Mouse (Mus musculus) erythroblast, embryonic 14.5 days (primary cell): ENCODE results near the gene Lrrc74b.

ENCODE experiments used
- GATA1 ChIP-seq: IDR thresholded peaks from 2 replicates; pipeline ENCODE4 v1.6.1; 2012; ENCODE audit warnings: low read length, inconsistent platforms, mixed read lengths
- TAL1 ChIP-seq: IDR thresholded peaks from 3 replicates; pipeline ENCODE4 v1.6.1; 2012; ENCODE audit warnings: low read length, inconsistent platforms, mixed read lengths

GRCm38 (mm10) chr16:17532271-17532670 is 28.8 kb downstream of the Lrrc74b start:
- no peak for TF ChIP-seq GATA1
- TF ChIP-seq TAL1: no peak
